ENCODE assay signal across 27 mouse cellular contexts in genomic region chr9:25455027-25455426, GRCm38 (mm10). TPM values are rescaled to one million over a fixed set of nuclear protein-coding genes. Genes with fewer than 3 reads are reported as not detected.
DNase-seq lines count a peak whose midpoint lies in the region; ATAC-seq and TF ChIP-seq lines count a peak whose summit lies in the region.
"Had no signal": no experiment of that assay in that cellular context is flagged by ENCODE, and none has a peak within 500 bp of the region (broad histone marks: within the 10 kb centered on the region; RNA-seq: fewer than 3 reads in every experiment).

No protein-coding gene starts in this region.

- no peak overlapping the region for H3K4me2 ChIP-seq in heart, embryonic 11.5 days
- H3K4me2 ChIP-seq in lung, postnatal 0 days (replicated peaks; ENCODE audit: low read depth, low read length): no peak overlapping the region
- H3K4me2 ChIP-seq in stomach, embryonic 16.5 days (ENCODE audit: low read depth, low read length): no peak overlapping the region
- H3K4me2 ChIP-seq: embryonic facial prominence, embryonic 12.5 days; embryonic facial prominence, embryonic 15.5 days; heart, embryonic 12.5 days; heart, embryonic 15.5 days; hindbrain, embryonic 13.5 days had no signal

- no peak overlapping the region for H3K4me3 ChIP-seq in heart, embryonic 11.5 days (ENCODE audit: low read depth, low read length)
- no peak overlapping the region for H3K4me3 ChIP-seq in lung, postnatal 0 days (ENCODE audit: low read depth, low read length)
- H3K4me3 ChIP-seq in stomach, embryonic 16.5 days (replicated peaks; ENCODE audit: low read length): no peak overlapping the region
- H3K4me3 ChIP-seq: embryonic facial prominence, embryonic 12.5 days; embryonic facial prominence, embryonic 15.5 days; gastrocnemius, adult 2 months; heart, embryonic 12.5 days; heart, embryonic 15.5 days; hindbrain, embryonic 10.5 days; hindbrain, embryonic 13.5 days had no signal

- H3K27ac ChIP-seq in heart, embryonic 11.5 days (ENCODE audit: low read depth, low read length): no peak overlapping the region
- H3K27ac ChIP-seq in lung, postnatal 0 days (ENCODE audit: low read length): no peak overlapping the region
- H3K27ac ChIP-seq in stomach, embryonic 16.5 days (ENCODE audit: low read length): no peak overlapping the region
- H3K27ac ChIP-seq: embryonic facial prominence, embryonic 12.5 days; embryonic facial prominence, embryonic 15.5 days; gastrocnemius, adult 2 months; heart, embryonic 15.5 days; hindbrain, embryonic 10.5 days; hindbrain, embryonic 13.5 days had no signal

- TF ChIP-seq CTCF in lung, postnatal 0 days (IDR thresholded peaks at IDR 0.05): no peak

- no peaks in the 10 kb centered on the region for H3K27me3 ChIP-seq in heart, embryonic 11.5 days (ENCODE audit: control insufficient read depth, insufficient read depth, low read length)
- H3K27me3 ChIP-seq in lung, postnatal 0 days (replicated peaks; ENCODE audit: insufficient read depth, low read length): no peaks in the 10 kb centered on the region
- H3K27me3 ChIP-seq in stomach, embryonic 16.5 days (ENCODE audit: control insufficient read depth, insufficient read depth, low read length): no peaks in the 10 kb centered on the region
- H3K27me3 ChIP-seq: embryonic facial prominence, embryonic 12.5 days; embryonic facial prominence, embryonic 15.5 days; heart, embryonic 12.5 days; heart, embryonic 15.5 days; hindbrain, embryonic 13.5 days had no signal

- no peak for TF ChIP-seq EP300 in lung, postnatal 0 days (IDR thresholded peaks at IDR 0.05)

- 59% methylated on average over 2 of the region's 2 CpGs for WGBS in heart, embryonic 11.5 days (ENCODE audit: insufficient replicate concordance)
- WGBS in lung, postnatal 0 days: 68% methylated on average over 2 of the region's 2 CpGs
- 62% methylated on average over 2 of the region's 2 CpGs for WGBS in large intestine, adult 2 months
- WGBS in stomach, embryonic 16.5 days: 58% methylated on average over 2 of the region's 2 CpGs

- no peak overlapping the region for H3K9ac ChIP-seq in heart, embryonic 11.5 days (ENCODE audit: low read depth, low read length)
- H3K9ac ChIP-seq in lung, postnatal 0 days (replicated peaks; ENCODE audit: low read depth): no peak overlapping the region
- no peak overlapping the region for H3K9ac ChIP-seq in stomach, embryonic 16.5 days (ENCODE audit: low read length)
- H3K9ac ChIP-seq: embryonic facial prominence, embryonic 12.5 days; embryonic facial prominence, embryonic 15.5 days; forebrain, postnatal 0 days; heart, embryonic 12.5 days; heart, embryonic 15.5 days; hindbrain, embryonic 13.5 days had no signal

- H3K36me3 ChIP-seq in heart, embryonic 11.5 days (ENCODE audit: control insufficient read depth, insufficient read depth, low read length): no peaks in the 10 kb centered on the region
- no peaks in the 10 kb centered on the region for H3K36me3 ChIP-seq in lung, postnatal 0 days (ENCODE audit: insufficient read depth, low read length)
- no peaks in the 10 kb centered on the region for H3K36me3 ChIP-seq in stomach, embryonic 16.5 days (ENCODE audit: control insufficient read depth, insufficient read depth, low read length)
- H3K36me3 ChIP-seq: embryonic facial prominence, embryonic 12.5 days; embryonic facial prominence, embryonic 15.5 days; heart, embryonic 12.5 days; heart, embryonic 15.5 days; hindbrain, embryonic 10.5 days; hindbrain, embryonic 13.5 days had no signal

- DNase-seq in heart, adult 11 months: peak; percentile 64
- no peak for DNase-seq in lung, postnatal 0 days (ENCODE audit: low spot score)
- no peak for DNase-seq in lung, postnatal 4 days
- DNase-seq in large intestine, adult 2 months (ENCODE audit: low read depth, low spot score): peak; percentile 10
- DNase-seq in T-cell, adult 2 months (ENCODE audit: low spot score): no peak
- DNase-seq: adrenal gland, adult 2 months; adrenal gland, postnatal 14 days; cerebellum, adult 11 months; cerebellum, adult 2 months; cerebellum, adult 9-11 months; cerebellum, postnatal 25 days; forebrain, postnatal 0 days; gastrocnemius, adult 2 months; gastrocnemius, postnatal 25 days; heart, postnatal 10 days; heart, postnatal 36 days had no signal

- no peaks in the 10 kb centered on the region for H3K9me3 ChIP-seq in heart, embryonic 11.5 days (replicated peaks; ENCODE audit: control insufficient read depth, low read length)
- H3K9me3 ChIP-seq in lung, postnatal 0 days (ENCODE audit: low read length): no peaks in the 10 kb centered on the region
- no peaks in the 10 kb centered on the region for H3K9me3 ChIP-seq in stomach, embryonic 16.5 days (replicated peaks; ENCODE audit: control insufficient read depth, low read length)
- H3K9me3 ChIP-seq: embryonic facial prominence, embryonic 12.5 days; embryonic facial prominence, embryonic 15.5 days; heart, embryonic 15.5 days; hindbrain, embryonic 10.5 days; hindbrain, embryonic 13.5 days had no signal

- no peak for ATAC-seq in heart, embryonic 11.5 days (replicated peaks; ENCODE audit: insufficient number of reproducible peaks, low FRiP score, low TSS enrichment)
- ATAC-seq in lung, postnatal 0 days: 0 out of 2 replicates have a peak, but pooled peaks have one; percentile 17
- ATAC-seq in stomach, embryonic 16.5 days (ENCODE audit: insufficient read depth, low FRiP score): peak; percentile 88
- no peak for ATAC-seq in granulocyte monocyte progenitor cell, adult 5-6 weeks (replicated peaks; ENCODE audit: poor library complexity, severe bottlenecking)
- ATAC-seq: forebrain, embryonic 14.5 days; forebrain, postnatal 0 days; hindbrain, embryonic 16.5 days had no signal

- H3K4me1 ChIP-seq in heart, embryonic 11.5 days (ENCODE audit: control insufficient read depth, insufficient read depth, low read length): no peaks in the 10 kb centered on the region
- H3K4me1 ChIP-seq in lung, postnatal 0 days (ENCODE audit: insufficient read depth, low read depth, low read length): no peaks in the 10 kb centered on the region
- H3K4me1 ChIP-seq in stomach, embryonic 16.5 days (ENCODE audit: control insufficient read depth, insufficient read depth, low read length): no peaks in the 10 kb centered on the region
- H3K4me1 ChIP-seq: embryonic facial prominence, embryonic 12.5 days; embryonic facial prominence, embryonic 15.5 days; heart, embryonic 12.5 days; heart, embryonic 15.5 days; hindbrain, embryonic 10.5 days; hindbrain, embryonic 13.5 days had no signal

RNA-seq across cellular contexts. Expression of gene Eepd1, which starts 26.3 kb away (rescaled TPM):
- 20.9 and 21.5 TPM in 2 replicates for polyA plus RNA-seq in heart, embryonic 11.5 days (2014; fragmentation: Nextera tagmentation; extraction: Ambion mirVana)
- 16.7 and 19.2 TPM in 2 replicates for polyA plus RNA-seq in lung, postnatal 0 days (2015; fragmentation: Nextera tagmentation; extraction: Ambion mirVana)
- polyA plus RNA-seq in large intestine, adult 2 months (2012; rRNA removed): 7.1 and 20.7 TPM in 2 replicates
- polyA plus RNA-seq in stomach, embryonic 16.5 days (2015; fragmentation: Nextera tagmentation; extraction: Ambion mirVana): 14.9 and 16.0 TPM in 2 replicates
- total RNA-seq in granulocyte monocyte progenitor cell, adult 5-6 weeks (2014; fragmentation: Nextera tagmentation): 9.3 and 9.9 TPM in 2 replicates
- total RNA-seq in granulocyte monocyte progenitor cell, adult 5-6 weeks (2017): 12.1 and 13.7 TPM in 2 replicates

Comparison
In these comparisons a context has a peak if more than half of its experiments do, and no peak if none do; other contexts are left out.
1. DNase-seq: peak in heart, adult 11 months (single experiment) and large intestine, adult 2 months (single experiment); none in lung, postnatal 0 days (single experiment), lung, postnatal 4 days (0 of 2) and T-cell, adult 2 months (single experiment).
2. ATAC-seq: peak in lung, postnatal 0 days (single experiment) and stomach, embryonic 16.5 days (single experiment); none in heart, embryonic 11.5 days (single experiment) and granulocyte monocyte progenitor cell, adult 5-6 weeks (single experiment).